Mouse (Mus musculus): Measurements from ENCODE around the gene Kif13a. TPM values are rescaled to one million over a fixed set of nuclear protein-coding genes. Genes with fewer than 3 reads are reported as not detected.

The Kif13a gene
- total and polyA plus RNA-seq, 3 experiments: 1.2 to 1.7 TPM; not detected in 1

- Histone ChIP-seq H3K4me1 (ENCODE audit: control insufficient read depth in 1 of 2, insufficient read depth in 2 of 2, low read length in 2 of 2) (0 out of 4 replicates have a peak, but pooled peaks cover 0 to 4% of the 10 kb centered on the region in 2 experiments), H3K4me3 (ENCODE audit: control insufficient read depth in 1 of 2, insufficient read depth in 1 of 2, low read depth in 2 of 2, low read length in 2 of 2) (no peak overlapping the region), H3K27ac (ENCODE audit: control insufficient read depth, low read depth, low read length) (no peak overlapping the region), H3K79me2 (ENCODE audit: control insufficient read depth, insufficient read depth, low read length, poor library complexity) (no peaks in the 10 kb centered on the region), H3K36me3 (ENCODE audit: control insufficient read depth in 1 of 2, insufficient read depth in 2 of 2, low read length in 2 of 2) (no peaks in the 10 kb centered on the region), H3K9ac (ENCODE audit: control insufficient read depth, low read depth, low read length, poor library complexity, severe bottlenecking) (no peak overlapping the region), H3K9me3 (replicated peaks; ENCODE audit: insufficient read depth, low read length) (no peaks in the 10 kb centered on the region), H3K27me3 (ENCODE audit: control insufficient read depth in 1 of 2, insufficient read depth in 2 of 2, low read length in 2 of 2) (no peaks in the 10 kb centered on the region)
- TF ChIP-seq SIN3A (IDR thresholded peaks at IDR 0.05; ENCODE audit: low read length): no peak
- no peak for TF ChIP-seq ZNF384 (IDR thresholded peaks at IDR 0.05; ENCODE audit: low read depth, low read length)
- TF ChIP-seq ZMIZ1 (IDR thresholded peaks at IDR 0.05; ENCODE audit: low read depth, low read length): no peak
- TF ChIP-seq CHD1 (IDR thresholded peaks at IDR 0.05; ENCODE audit: low read depth, low read length): no peak
- no peak for TF ChIP-seq NRF1 (IDR thresholded peaks at IDR 0.05; ENCODE audit: insufficient read depth, low read depth, low read length, poor library complexity, severe bottlenecking)
- TF ChIP-seq RCOR1 (IDR thresholded peaks at IDR 0.05; ENCODE audit: low read depth, low read length): no peak
- no peak for TF ChIP-seq MAFK (IDR thresholded peaks at IDR 0.05; ENCODE audit: borderline replicate concordance, low read depth, low read length)
- TF ChIP-seq GATA1 (IDR thresholded peaks at IDR 0.05; ENCODE audit: low read depth, low read length): no peak
- no peak for TF ChIP-seq MAX (IDR thresholded peaks at IDR 0.05; ENCODE audit: low read length)
- TF ChIP-seq MXI1 (IDR thresholded peaks at IDR 0.05; ENCODE audit: low read depth, low read length): no peak
- no peak for TF ChIP-seq USF2 (IDR thresholded peaks at IDR 0.05; ENCODE audit: borderline replicate concordance in 1 of 2, insufficient read depth in 1 of 2, low read depth in 1 of 2, low read length in 2 of 2)
- TF ChIP-seq HCFC1 (IDR thresholded peaks at IDR 0.05; ENCODE audit: low read depth, low read length): no peak
- TF ChIP-seq POLR2AphosphoS2 (IDR thresholded peaks at IDR 0.05; ENCODE audit: low read length): no peak
- no peak for TF ChIP-seq MYC (IDR thresholded peaks at IDR 0.05; ENCODE audit: low read depth, low read length)
- TF ChIP-seq SMC3 (IDR thresholded peaks at IDR 0.05; ENCODE audit: low read depth, low read length): no peak
- no peak for TF ChIP-seq JUND (IDR thresholded peaks at IDR 0.05; ENCODE audit: low read depth, low read length)
- TF ChIP-seq EP300 (IDR thresholded peaks at IDR 0.05; ENCODE audit: low read depth in 1 of 2, low read length in 2 of 2): no peak
- no peak for TF ChIP-seq NELFE (IDR thresholded peaks at IDR 0.05; ENCODE audit: low read depth, low read length)
- DNase-seq (ENCODE audit: low read depth, low spot score): no peak
Observed at GRCm38 (mm10) chr13:46909005-46909565, 20.6 kb downstream of the Kif13a start.

GRCm38 (mm10) chr13:46908387-46908786 lies 21.3 kb downstream of the Kif13a start:
- Histone ChIP-seq H3K27ac (ENCODE audit: control insufficient read depth, low read depth, low read length) (no peak overlapping the region), H3K4me1 (ENCODE audit: control insufficient read depth in 1 of 2, insufficient read depth in 2 of 2, low read length in 2 of 2) (0 out of 4 replicates have a peak, but pooled peaks cover 0 to 4% of the 10 kb centered on the region in 2 experiments), H3K79me2 (ENCODE audit: control insufficient read depth, insufficient read depth, low read length, poor library complexity) (no peaks in the 10 kb centered on the region), H3K9ac (ENCODE audit: control insufficient read depth, low read depth, low read length, poor library complexity, severe bottlenecking) (no peak overlapping the region), H3K4me3 (ENCODE audit: control insufficient read depth in 1 of 2, insufficient read depth in 1 of 2, low read depth in 2 of 2, low read length in 2 of 2) (no peak overlapping the region), H3K9me3 (replicated peaks; ENCODE audit: insufficient read depth, low read length) (no peaks in the 10 kb centered on the region), H3K36me3 (ENCODE audit: control insufficient read depth in 1 of 2, insufficient read depth in 2 of 2, low read length in 2 of 2) (no peaks in the 10 kb centered on the region), H3K27me3 (ENCODE audit: control insufficient read depth in 1 of 2, insufficient read depth in 2 of 2, low read length in 2 of 2) (no peaks in the 10 kb centered on the region)
- DNase-seq (ENCODE audit: low read depth, low spot score): no peak
- no peak for TF ChIP-seq TBP (IDR thresholded peaks at IDR 0.05; ENCODE audit: low read depth, low read length)
- no peak for TF ChIP-seq ELF1 (IDR thresholded peaks at IDR 0.05; ENCODE audit: low read depth, low read length)
- TF ChIP-seq E2F4 (IDR thresholded peaks at IDR 0.05; ENCODE audit: borderline replicate concordance, low read depth, low read length): no peak
- TF ChIP-seq SMC3 (IDR thresholded peaks at IDR 0.05; ENCODE audit: low read depth, low read length): no peak
- TF ChIP-seq MYB (IDR thresholded peaks at IDR 0.05; ENCODE audit: low read depth, low read length): no peak
- TF ChIP-seq CHD2 (IDR thresholded peaks at IDR 0.05; ENCODE audit: low read length): no peak
- no peak for TF ChIP-seq KAT2A (conservative IDR thresholded peaks at IDR 0.05; ENCODE audit: low read depth, low read length)
- no peak for TF ChIP-seq MAZ (IDR thresholded peaks at IDR 0.05; ENCODE audit: low read depth, low read length)
- TF ChIP-seq USF1 (IDR thresholded peaks at IDR 0.05; ENCODE audit: low read depth, low read length): no peak
- no peak for TF ChIP-seq SIN3A (IDR thresholded peaks at IDR 0.05; ENCODE audit: low read length)

Data from MEL (cell line).